Mouse (Mus musculus): ENCODE results near the gene Alg14. TPM values are rescaled to one million over a fixed set of nuclear protein-coding genes. Genes with fewer than 3 reads are reported as not detected.

The Alg14 gene
- polyA plus RNA-seq, 1 experiment from 2014 or later: 33.5 TPM

GRCm38 (mm10) chr3:121359272-121359671 lies 67.7 kb downstream of the Alg14 start:
- 87% methylated on average over 7 of the region's 7 CpGs for WGBS
- Histone ChIP-seq H3K27me3 (replicated peaks) (no peaks in the 10 kb centered on the region), H3K9me3 (no peaks in the 10 kb centered on the region), H3K9ac (no peak overlapping the region), H3K36me3 (no peaks in the 10 kb centered on the region), H3K27ac (no peak overlapping the region), H3K4me3 (no peak overlapping the region), H3K4me1 (no peaks in the 10 kb centered on the region), H3K4me2 (replicated peaks) (no peak overlapping the region)
- no peak for ATAC-seq (ENCODE audit: low FRiP score, low read depth)

- 64% methylated on average over 1 of the region's 1 CpGs for WGBS
Observed at GRCm38 (mm10) chr3:121362002-121362401, 70.4 kb downstream of the Alg14 start.

GRCm38 (mm10) chr3:121364388-121364787 lies 72.8 kb downstream of the Alg14 start:
- no peak overlapping the region for H3K4me2 ChIP-seq (replicated peaks)
- H3K9me3 ChIP-seq: no peaks in the 10 kb centered on the region
- no peak for ATAC-seq (ENCODE audit: low FRiP score, low read depth)
- 80% methylated on average over 4 of the region's 4 CpGs for WGBS
- H3K36me3 ChIP-seq: no peaks in the 10 kb centered on the region
- H3K9ac ChIP-seq: no peak overlapping the region
- no peak overlapping the region for H3K27ac ChIP-seq
- H3K4me1 ChIP-seq: no peaks in the 10 kb centered on the region
- no peak overlapping the region for H3K4me3 ChIP-seq
- no peaks in the 10 kb centered on the region for H3K27me3 ChIP-seq (replicated peaks)

More at GRCm38 (mm10) chr3:121362002-121362401, 70.4 kb downstream of the Alg14 start:
- Histone ChIP-seq H3K4me1 (no peaks in the 10 kb centered on the region), H3K4me2 (replicated peaks) (no peak overlapping the region), H3K36me3 (no peaks in the 10 kb centered on the region), H3K27me3 (replicated peaks) (no peaks in the 10 kb centered on the region), H3K9ac (no peak overlapping the region), H3K4me3 (no peak overlapping the region), H3K9me3 (no peaks in the 10 kb centered on the region), H3K27ac (no peak overlapping the region)
- ATAC-seq (ENCODE audit: low FRiP score, low read depth): no peak

- no peaks in the 10 kb centered on the region for H3K27me3 ChIP-seq (replicated peaks)
- no peak overlapping the region for H3K9ac ChIP-seq
- no peak for ATAC-seq (ENCODE audit: low FRiP score, low read depth)
- no peak overlapping the region for H3K27ac ChIP-seq
- no peak overlapping the region for H3K4me3 ChIP-seq
- WGBS: 83% methylated on average over 8 of the region's 8 CpGs
- H3K9me3 ChIP-seq: no peaks in the 10 kb centered on the region
- H3K4me2 ChIP-seq (replicated peaks): no peak overlapping the region
- H3K36me3 ChIP-seq: no peaks in the 10 kb centered on the region
- H3K4me1 ChIP-seq: no peaks in the 10 kb centered on the region
Observed at GRCm38 (mm10) chr3:121365131-121365530, 73.6 kb downstream of the Alg14 start.

GRCm38 (mm10) chr3:121368616-121369015 lies 77.0 kb downstream of the Alg14 start:
- Histone ChIP-seq H3K27me3 (replicated peaks) (no peaks in the 10 kb centered on the region), H3K36me3 (no peaks in the 10 kb centered on the region), H3K4me1 (no peaks in the 10 kb centered on the region), H3K4me3 (no peak overlapping the region), H3K9me3 (no peaks in the 10 kb centered on the region), H3K4me2 (replicated peaks) (no peak overlapping the region), H3K27ac (no peak overlapping the region), H3K9ac (no peak overlapping the region)
- WGBS: 96% methylated on average over 4 of the region's 4 CpGs
- ATAC-seq (ENCODE audit: low FRiP score, low read depth): no peak

- WGBS: 81% methylated on average over 6 of the region's 6 CpGs
- no peak overlapping the region for H3K4me3 ChIP-seq
Observed at GRCm38 (mm10) chr3:121369517-121369916, 77.9 kb downstream of the Alg14 start.

GRCm38 (mm10) chr3:121370301-121370700 lies 78.7 kb downstream of the Alg14 start:
- no peaks in the 10 kb centered on the region for H3K27me3 ChIP-seq (replicated peaks)
- H3K27ac ChIP-seq: no peak overlapping the region
- no peaks in the 10 kb centered on the region for H3K9me3 ChIP-seq
- no peaks in the 10 kb centered on the region for H3K36me3 ChIP-seq
- no peak for ATAC-seq (ENCODE audit: low FRiP score, low read depth)
- 90% methylated on average over 13 of the region's 13 CpGs for WGBS
- H3K4me2 ChIP-seq (replicated peaks): no peak overlapping the region
- H3K4me3 ChIP-seq: no peak overlapping the region
- no peak overlapping the region for H3K9ac ChIP-seq
- H3K4me1 ChIP-seq: no peaks in the 10 kb centered on the region

More at GRCm38 (mm10) chr3:121369517-121369916, 77.9 kb downstream of the Alg14 start:
- H3K27me3 ChIP-seq (replicated peaks): no peaks in the 10 kb centered on the region
- no peaks in the 10 kb centered on the region for H3K9me3 ChIP-seq
- no peak overlapping the region for H3K27ac ChIP-seq
- no peak overlapping the region for H3K9ac ChIP-seq
- H3K4me2 ChIP-seq (replicated peaks): no peak overlapping the region
- no peaks in the 10 kb centered on the region for H3K4me1 ChIP-seq
- no peaks in the 10 kb centered on the region for H3K36me3 ChIP-seq
- no peak for ATAC-seq (ENCODE audit: low FRiP score, low read depth)

GRCm38 (mm10) chr3:121370830-121371526 lies 79.4 kb downstream of the Alg14 start:
- ATAC-seq (ENCODE audit: low FRiP score, low read depth): no peak
- no peaks in the 10 kb centered on the region for H3K9me3 ChIP-seq
- no peak overlapping the region for H3K4me2 ChIP-seq (replicated peaks)
- no peaks in the 10 kb centered on the region for H3K4me1 ChIP-seq
- no peak overlapping the region for H3K27ac ChIP-seq
- 75% methylated on average over 12 of the region's 12 CpGs for WGBS
- H3K27me3 ChIP-seq (replicated peaks): no peaks in the 10 kb centered on the region
- H3K4me3 ChIP-seq: no peak overlapping the region
- no peak overlapping the region for H3K9ac ChIP-seq
- no peaks in the 10 kb centered on the region for H3K36me3 ChIP-seq

- no peak overlapping the region for H3K4me2 ChIP-seq (replicated peaks)
- no peaks in the 10 kb centered on the region for H3K9me3 ChIP-seq
- no peak overlapping the region for H3K4me3 ChIP-seq
- H3K9ac ChIP-seq: no peak overlapping the region
- no peak overlapping the region for H3K27ac ChIP-seq
- no peaks in the 10 kb centered on the region for H3K36me3 ChIP-seq
- 92% methylated on average over 8 of the region's 8 CpGs for WGBS
- H3K27me3 ChIP-seq (replicated peaks): no peaks in the 10 kb centered on the region
- no peak for ATAC-seq (ENCODE audit: low FRiP score, low read depth)
- no peaks in the 10 kb centered on the region for H3K4me1 ChIP-seq
Observed at GRCm38 (mm10) chr3:121371527-121372220, 80.1 kb downstream of the Alg14 start.

GRCm38 (mm10) chr3:121373897-121374441 lies 82.4 kb downstream of the Alg14 start:
- H3K4me3 ChIP-seq: no peak overlapping the region
- H3K4me2 ChIP-seq (replicated peaks): no peak overlapping the region
- WGBS: 75% methylated on average over 9 of the region's 9 CpGs
- H3K9me3 ChIP-seq: no peaks in the 10 kb centered on the region
- ATAC-seq (ENCODE audit: low FRiP score, low read depth): no peak
- no peak overlapping the region for H3K9ac ChIP-seq
- no peaks in the 10 kb centered on the region for H3K4me1 ChIP-seq
- no peaks in the 10 kb centered on the region for H3K27me3 ChIP-seq (replicated peaks)
- no peaks in the 10 kb centered on the region for H3K36me3 ChIP-seq
- H3K27ac ChIP-seq: no peak overlapping the region

- WGBS: 74% methylated on average over 7 of the region's 7 CpGs
- Histone ChIP-seq H3K9ac (no peak overlapping the region), H3K27ac (no peak overlapping the region), H3K4me3 (no peak overlapping the region), H3K27me3 (replicated peaks) (no peaks in the 10 kb centered on the region), H3K36me3 (no peaks in the 10 kb centered on the region), H3K4me2 (replicated peaks) (no peak overlapping the region), H3K9me3 (no peaks in the 10 kb centered on the region), H3K4me1 (no peaks in the 10 kb centered on the region)
- ATAC-seq (ENCODE audit: low FRiP score, low read depth): no peak
Observed at GRCm38 (mm10) chr3:121375541-121376129, 84.1 kb downstream of the Alg14 start.
